Mouse (Mus musculus) adrenal gland, postnatal 36 days (tissue): ENCODE data around the gene Cisd3. TPM values are rescaled to one million over a fixed set of nuclear protein-coding genes. Genes with fewer than 3 reads are reported as not detected.
"Not testable (repeated sequence)": the region's sequence is repeated elsewhere in the genome, so short reads cannot be mapped to it uniquely, and the experiment has no call there.

Experiments used
- DNase-seq, 2 experiments: peaks; one replicate each; pipeline ENCODE4 v3.0.0; 2021; ENCODE audit warnings: mixed read lengths in 1 of 2
- long read RNA-seq, 2 experiments: library from polyadenylated mRNA; stranded (forward); transcript quantifications; one replicate each; pipeline ENCODE4 v2.0.0; 2021; ENCODE audit warnings: borderline sequencing depth in 2 of 2
- total RNA-seq, 2 experiments: library from RNA; stranded (reverse); gene quantifications; 2 replicates each; pipeline ENCODE4 v1.2.3; 2021

The Cisd3 gene
- 100 to 1,000 TPM; 187 to 222 TPM for total RNA-seq
- long read RNA-seq, experiment 1, transcript Cisd3-201 (3 exons, 737 nt), result major isoform, 112 of 131 reads
- long read RNA-seq, experiment 1, partial matches to known transcripts, result 2 of 131 reads
- long read RNA-seq, experiment 1, other reads (novel, unspliced or antisense), result 15 of 131 reads
- long read RNA-seq, experiment 2, transcript Cisd3-201 (3 exons, 737 nt), result major isoform, 91 of 104 reads
- long read RNA-seq, experiment 2, partial matches to known transcripts, result 4 of 104 reads
- long read RNA-seq, experiment 2, other reads (novel, unspliced or antisense), result 9 of 104 reads

GRCm38 (mm10) chr11:97685613-97686321 lies at the start of gene Cisd3:
Gene Cisd3 (plus strand): TSS chr11:97685826.
- DNase-seq, result peak; percentile 99

- DNase-seq, result no peak
These were observed 44.0 kb upstream of the Cisd3 start for GRCm38 (mm10) chr11:97641668-97642067.

GRCm38 (mm10) chr11:97642746-97643145 lies 42.9 kb upstream of the Cisd3 start:
- DNase-seq, result no peak

GRCm38 (mm10) chr11:97643380-97644055 lies 42.1 kb upstream of the Cisd3 start:
- no peak for DNase-seq

- DNase-seq, result peak; percentile 83 to 86
These were observed 40.8 kb upstream of the Cisd3 start for GRCm38 (mm10) chr11:97644834-97645233.

GRCm38 (mm10) chr11:97648541-97648940 lies 37.1 kb upstream of the Cisd3 start:
- not testable (repeated sequence) for DNase-seq

- DNase-seq, result no peak
These were observed 35.3 kb upstream of the Cisd3 start for GRCm38 (mm10) chr11:97650341-97650740.

GRCm38 (mm10) chr11:97653376-97653775 lies 32.2 kb upstream of the Cisd3 start:
- not testable (repeated sequence) for DNase-seq

- no peak for DNase-seq
These were observed 31.4 kb upstream of the Cisd3 start for GRCm38 (mm10) chr11:97654210-97654609.

- no peak for DNase-seq
These were observed 29.2 kb upstream of the Cisd3 start for GRCm38 (mm10) chr11:97656269-97656971.

GRCm38 (mm10) chr11:97657184-97657945 lies 28.3 kb upstream of the Cisd3 start:
- peak; percentile 71 to 77 for DNase-seq

- DNase-seq, result not testable (repeated sequence)
These were observed 27.7 kb upstream of the Cisd3 start for GRCm38 (mm10) chr11:97657967-97658366.

GRCm38 (mm10) chr11:97658751-97659266 lies 26.8 kb upstream of the Cisd3 start:
- DNase-seq, result peak in 1 of 2 experiments; percentile 32

- DNase-seq, result peak; percentile 32 to 55
These were observed 26.2 kb upstream of the Cisd3 start for GRCm38 (mm10) chr11:97659267-97659989.

- DNase-seq, result peak; percentile 84 to 90
These were observed 25.5 kb upstream of the Cisd3 start for GRCm38 (mm10) chr11:97659990-97660714.

- no peak for DNase-seq
These were observed 24.6 kb upstream of the Cisd3 start for GRCm38 (mm10) chr11:97660734-97661647.

GRCm38 (mm10) chr11:97661648-97662133 lies 23.9 kb upstream of the Cisd3 start:
- peak; percentile 81 to 84 for DNase-seq

GRCm38 (mm10) chr11:97662207-97662892 lies 23.3 kb upstream of the Cisd3 start:
- DNase-seq, result peak; percentile 59 to 62
